Mouse (Mus musculus) kidney, embryonic 15.5 days (tissue): ENCODE data around the gene H3f3a. TPM values are rescaled to one million over a fixed set of nuclear protein-coding genes. Genes with fewer than 3 reads are reported as not detected.

ENCODE experiments used
- ATAC-seq: fragments of 200-750 bp; cut with Nextera tagmentation; replicated peaks from 2 replicates; pipeline ENCODE4 v1.8.0; 2017; ENCODE audit warnings: moderate TSS enrichment; ENCODE audit not compliant: low FRiP score
- H3K27ac ChIP-seq: fragments of 300-500 bp; sonication (generic); 2 replicates; pipeline ENCODE4 v1.5.1; 2015; ENCODE audit warnings: mild to moderate bottlenecking, inconsistent platforms
- H3K27me3 ChIP-seq: fragments of 300-500 bp; sonication (generic); 2 replicates; pipeline ENCODE4 v1.6.1; 2015; ENCODE audit warnings: inconsistent platforms
- H3K36me3 ChIP-seq: fragments of 300-500 bp; sonication (generic); 2 replicates; pipeline ENCODE4 v1.6.1; 2015; ENCODE audit warnings: inconsistent platforms
- H3K4me1 ChIP-seq: fragments of 300-500 bp; sonication (generic); 2 replicates; pipeline ENCODE4 v1.6.1; 2015; ENCODE audit warnings: inconsistent platforms
- H3K4me2 ChIP-seq: fragments of 300-500 bp; sonication (generic); 2 replicates; pipeline ENCODE4 v1.6.1; 2015; ENCODE audit warnings: moderate library complexity, mild to moderate bottlenecking, inconsistent platforms
- H3K4me3 ChIP-seq: fragments of 300-500 bp; sonication (generic); replicated peaks from 2 replicates; pipeline ENCODE4 v1.5.1; 2015; ENCODE audit warnings: mild to moderate bottlenecking, inconsistent platforms
- H3K9ac ChIP-seq: fragments of 300-500 bp; sonication (generic); 2 replicates; pipeline ENCODE4 v1.6.1; 2015; ENCODE audit warnings: mild to moderate bottlenecking, inconsistent platforms
- H3K9me3 ChIP-seq: fragments of 300-500 bp; sonication (generic); replicated peaks from 2 replicates; pipeline ENCODE4 v1.6.1; 2016; ENCODE audit warnings: inconsistent platforms
- WGBS: fragments of 180-500 bp; shearing (Covaris S2); methylation state at CpG from one replicate; pipeline ENCODE4 v1.1.7; 2015; ENCODE audit warnings: mixed read lengths; 5-methylcytosine and 5-hydroxymethylcytosine counted together
- polyA plus RNA-seq: library from polyadenylated mRNA; unstranded; fragments of >200 nt; fragmentation: Nextera tagmentation; extraction: Ambion mirVana; gene quantifications from 2 replicates; pipeline ENCODE4 v1.2.1, GENCODE M21; 2015

H3f3a gene
- polyA plus RNA-seq, 1 experiment from 2014 or later: 2,677 TPM

GRCm38 (mm10) chr1:180763828-180764227 lies 49.9 kb downstream of the H3f3a start:
- Histone ChIP-seq H3K4me2 (peak overlapping the region; percentile 84), H3K9me3 (no peaks in the 10 kb centered on the region), H3K27ac (no peak overlapping the region), H3K4me1 (peaks cover 30% of the 10 kb centered on the region), H3K9ac (peak overlapping the region; percentile 45; the same call in 1 of the 2 replicates), H3K36me3 (no peaks in the 10 kb centered on the region), H3K4me3 (peak overlapping the region; percentile 41), H3K27me3 (peaks cover 4% of the 10 kb centered on the region; the same call in 1 of the 2 replicates)
- ATAC-seq: peak; percentile 73; the same call in 1 of the 2 replicates
- WGBS: under 1% methylated on average over 11 of the region's 11 CpGs

DNA sequence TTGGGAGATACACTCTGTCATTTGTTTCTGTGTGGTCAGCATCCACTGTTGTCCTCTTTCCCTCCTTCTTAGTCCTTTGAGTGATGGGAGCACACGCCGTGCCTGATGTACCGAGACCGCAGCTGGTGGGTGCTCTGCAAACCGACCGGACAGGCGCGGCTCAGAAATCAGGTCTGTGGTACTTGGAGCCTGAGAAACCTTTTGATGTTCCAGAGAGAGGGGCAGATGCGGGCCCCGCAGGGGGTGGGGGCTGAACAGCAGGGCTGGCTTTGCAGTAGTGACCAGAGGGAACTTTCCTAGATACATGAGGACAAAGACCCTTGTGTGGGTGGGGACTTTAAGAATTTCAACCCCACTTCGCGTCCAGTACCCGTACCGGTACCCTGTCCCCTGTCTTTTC lies 50.4 kb downstream of the H3f3a start:
- peak overlapping the region; percentile 41 for H3K4me3 ChIP-seq
- peak overlapping the region; percentile 45; the same call in 1 of the 2 replicates for H3K9ac ChIP-seq
- ATAC-seq: 0 out of 2 replicates have a peak, but pooled peaks have one; percentile 3

DNA sequence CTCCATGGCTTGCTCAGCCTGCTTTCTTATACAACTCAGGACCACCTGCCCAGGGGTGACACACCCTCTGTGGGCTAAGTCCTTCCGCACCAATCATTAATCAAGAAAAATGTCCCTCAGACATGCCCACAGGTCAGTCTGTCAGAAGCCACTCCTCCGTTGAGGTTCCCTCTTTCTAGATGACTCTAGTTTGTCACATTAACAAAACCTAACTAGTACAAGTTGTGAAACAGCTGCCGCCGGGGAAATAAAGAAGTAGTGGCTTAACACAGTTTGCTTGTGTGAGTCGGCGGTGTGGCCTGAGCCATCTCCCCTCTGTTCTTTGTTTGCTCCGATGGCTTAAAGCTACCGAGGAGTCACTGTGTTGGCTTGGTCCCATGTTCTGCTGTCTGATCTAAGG lies 51.1 kb downstream of the H3f3a start:
- Histone ChIP-seq H3K9me3 (no peaks in the 10 kb centered on the region), H3K27ac (no peak overlapping the region), H3K4me3 (no peak overlapping the region), H3K36me3 (no peaks in the 10 kb centered on the region), H3K4me2 (peak overlapping the region; percentile 84; the same call in 1 of the 2 replicates), H3K9ac (no peak overlapping the region), H3K4me1 (peaks cover 18% of the 10 kb centered on the region), H3K27me3 (peaks cover 4% of the 10 kb centered on the region; the same call in 1 of the 2 replicates)
- 82% methylated on average over 8 of the region's 8 CpGs for WGBS
- ATAC-seq: no peak

More for the DNA sequence above, 50.4 kb downstream of the H3f3a start:
- no peaks in the 10 kb centered on the region for H3K36me3 ChIP-seq
- H3K27ac ChIP-seq: no peak overlapping the region
- H3K4me1 ChIP-seq: peaks cover 25% of the 10 kb centered on the region
- WGBS: 7% methylated on average over 14 of the region's 14 CpGs
- peak overlapping the region; percentile 84 for H3K4me2 ChIP-seq
- peaks cover 4% of the 10 kb centered on the region; the same call in 1 of the 2 replicates for H3K27me3 ChIP-seq
- no peaks in the 10 kb centered on the region for H3K9me3 ChIP-seq

- Histone ChIP-seq H3K4me3 (no peak overlapping the region), H3K9me3 (no peaks in the 10 kb centered on the region), H3K27ac (no peak overlapping the region), H3K4me2 (no peak overlapping the region), H3K36me3 (no peaks in the 10 kb centered on the region), H3K27me3 (peaks cover 4% of the 10 kb centered on the region; the same call in 1 of the 2 replicates), H3K4me1 (peaks cover 13% of the 10 kb centered on the region), H3K9ac (no peak overlapping the region)
- WGBS: 75% methylated on average over 11 of the region's 11 CpGs
- no peak for ATAC-seq
These were observed 51.6 kb downstream of the H3f3a start for GRCm38 (mm10) chr1:180762180-180762579.

DNA sequence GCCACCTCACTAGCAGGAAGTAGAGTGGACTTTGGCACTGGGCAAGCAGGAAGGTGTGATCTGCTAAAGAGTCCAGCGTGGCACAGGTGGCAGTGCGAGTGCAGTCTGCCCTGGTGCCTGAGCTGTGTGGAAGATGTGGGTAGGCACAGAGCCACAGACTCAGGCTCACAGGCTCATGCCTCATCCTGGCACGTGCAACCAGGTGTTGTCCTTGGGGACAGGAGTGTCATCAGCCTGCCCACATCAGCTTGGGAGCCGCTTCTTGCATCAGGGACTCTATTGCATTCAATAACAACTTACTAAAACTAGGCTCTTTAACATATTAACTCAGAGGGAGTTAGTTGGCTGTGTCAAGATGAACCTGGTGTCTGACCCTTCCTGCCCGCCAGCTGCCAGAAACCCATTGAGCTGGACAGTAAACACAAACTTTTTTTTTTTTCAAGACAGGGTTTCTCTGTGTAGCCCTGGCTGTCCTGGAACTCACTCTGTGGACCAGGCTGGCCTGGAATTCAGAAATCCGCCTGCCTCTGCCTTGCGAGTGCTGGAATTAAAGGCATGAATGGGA lies 55.7 kb downstream of the H3f3a start:
- Histone ChIP-seq H3K27me3 (peaks cover 4% of the 10 kb centered on the region; the same call in 1 of the 2 replicates), H3K4me3 (no peak overlapping the region), H3K9me3 (no peaks in the 10 kb centered on the region), H3K36me3 (peaks cover 20% of the 10 kb centered on the region), H3K4me2 (no peak overlapping the region), H3K27ac (peak overlapping the region; percentile 45; the same call in 1 of the 2 replicates), H3K4me1 (peaks cover 3% of the 10 kb centered on the region), H3K9ac (no peak overlapping the region)
- WGBS: 85% methylated on average over 7 of the region's 7 CpGs
- ATAC-seq: peak; percentile 31; the same call in 1 of the 2 replicates

GRCm38 (mm10) chr1:180757252-180757955 lies 56.3 kb downstream of the H3f3a start:
- peak; percentile 49; the same call in 1 of the 2 replicates for ATAC-seq
- Histone ChIP-seq H3K9ac (no peak overlapping the region), H3K9me3 (no peaks in the 10 kb centered on the region), H3K27me3 (no peaks in the 10 kb centered on the region; the same call in 1 of the 2 replicates), H3K4me3 (no peak overlapping the region), H3K4me1 (no peaks in the 10 kb centered on the region; the same call in 1 of the 2 replicates), H3K36me3 (peaks cover 26% of the 10 kb centered on the region), H3K27ac (peak overlapping the region; percentile 45), H3K4me2 (no peak overlapping the region)
- WGBS: 82% methylated on average over 3 of the region's 3 CpGs

DNA sequence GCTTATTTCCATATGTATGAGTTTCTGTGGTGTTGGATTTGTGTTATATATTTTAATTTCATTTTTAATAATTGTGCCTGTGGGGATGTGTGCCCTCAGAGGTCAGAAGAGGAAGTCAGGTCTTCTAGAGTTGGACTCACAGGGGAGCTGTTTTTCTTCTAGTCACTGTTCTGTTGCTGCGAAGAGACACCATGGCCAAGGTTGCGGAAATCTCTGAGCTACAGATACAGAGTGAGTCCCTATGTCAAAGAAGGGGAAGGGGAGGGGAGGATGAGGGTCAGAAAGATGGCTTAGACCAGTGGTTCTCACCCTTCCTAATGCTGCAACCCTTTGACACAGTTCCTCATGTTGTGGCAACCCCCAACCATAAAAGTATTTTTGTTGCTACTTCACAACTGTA lies 57.0 kb downstream of the H3f3a start:
- no peak for ATAC-seq
- no peak overlapping the region for H3K4me3 ChIP-seq
- 74% methylated on average over 2 of the region's 2 CpGs for WGBS
- peaks cover 33% of the 10 kb centered on the region for H3K36me3 ChIP-seq
- H3K27ac ChIP-seq: no peak overlapping the region
- H3K9me3 ChIP-seq: no peaks in the 10 kb centered on the region
- no peak overlapping the region for H3K9ac ChIP-seq
- H3K27me3 ChIP-seq: no peaks in the 10 kb centered on the region
- no peak overlapping the region for H3K4me2 ChIP-seq
- H3K4me1 ChIP-seq: no peaks in the 10 kb centered on the region

DNA sequence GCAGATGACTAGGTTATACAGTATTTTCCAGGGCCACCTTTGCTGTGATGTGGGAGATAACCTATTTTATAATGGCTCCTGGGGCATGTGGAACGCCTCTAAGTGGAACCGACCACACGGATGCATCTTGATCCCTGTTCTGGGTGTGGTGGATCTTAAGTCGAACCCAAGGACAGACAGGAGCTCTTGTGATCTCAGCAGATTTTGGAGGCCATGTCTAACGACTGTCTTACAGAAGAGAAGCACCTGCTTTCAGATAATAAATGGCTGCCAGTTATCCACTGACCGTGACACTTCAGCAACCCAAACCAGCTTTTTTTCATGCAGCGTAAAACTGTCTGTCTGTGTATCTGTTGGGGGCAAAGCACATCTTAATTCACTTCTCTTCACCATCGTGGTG lies 59.4 kb downstream of the H3f3a start:
- H3K4me2 ChIP-seq: no peak overlapping the region
- ATAC-seq: no peak
- no peaks in the 10 kb centered on the region for H3K9me3 ChIP-seq
- no peaks in the 10 kb centered on the region for H3K27me3 ChIP-seq
- H3K9ac ChIP-seq: no peak overlapping the region
- WGBS: 61% methylated on average over 8 of the region's 8 CpGs
- no peaks in the 10 kb centered on the region for H3K4me1 ChIP-seq
- no peak overlapping the region for H3K4me3 ChIP-seq
- H3K36me3 ChIP-seq: peaks cover 43% of the 10 kb centered on the region
- H3K27ac ChIP-seq: no peak overlapping the region

DNA sequence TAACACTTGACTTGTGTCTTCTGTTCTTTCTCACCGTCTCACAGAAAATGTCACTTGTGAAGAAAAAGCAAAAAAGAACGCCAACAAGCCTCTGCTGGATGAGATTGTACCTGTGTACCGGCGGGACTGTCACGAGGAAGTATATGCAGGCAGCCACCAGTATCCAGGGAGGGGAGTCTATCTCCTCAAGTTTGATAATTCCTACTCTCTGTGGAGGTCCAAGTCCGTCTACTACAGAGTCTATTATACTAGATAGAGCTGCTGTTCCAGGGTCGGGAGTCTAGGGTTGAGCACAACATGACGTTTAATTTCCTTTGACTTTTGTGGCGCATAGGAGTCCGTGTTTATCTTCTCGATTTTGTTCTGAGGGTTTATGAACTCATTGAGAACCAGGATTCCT lies 61.6 kb downstream of the H3f3a start:
- Histone ChIP-seq H3K27me3 (no peaks in the 10 kb centered on the region), H3K27ac (no peak overlapping the region), H3K36me3 (peaks cover 63% of the 10 kb centered on the region), H3K4me3 (no peak overlapping the region), H3K4me2 (no peak overlapping the region), H3K9ac (no peak overlapping the region), H3K4me1 (no peaks in the 10 kb centered on the region), H3K9me3 (no peaks in the 10 kb centered on the region)
- 90% methylated on average over 11 of the region's 11 CpGs for WGBS
- no peak for ATAC-seq

Other genes starting within 250 kb of the H3f3a start
- gene Parp1, start 245.0 kb downstream of the H3f3a start, polyA plus RNA-seq: 140 and 159 TPM in 2 replicates
- 21.0 and 22.9 TPM in 2 replicates for gene Lin9, start 172.8 kb downstream of the H3f3a start, polyA plus RNA-seq
- gene Mixl1, start 116.9 kb downstream of the H3f3a start, polyA plus RNA-seq: 0.39 and 0.59 TPM in 2 replicates
- gene Acbd3, start 87.9 kb downstream of the H3f3a start, polyA plus RNA-seq: 22.1 and 24.2 TPM in 2 replicates
- gene Sde2, start 37.2 kb upstream of the H3f3a start, polyA plus RNA-seq: 37.0 and 38.7 TPM in 2 replicates
- gene Lefty2, start 79.2 kb upstream of the H3f3a start, polyA plus RNA-seq: 0.12 TPM in 1 of 2 replicates, not detected in the other
- gene Pycr2, start 90.3 kb upstream of the H3f3a start, polyA plus RNA-seq: 96.2 and 103 TPM in 2 replicates
- 1.3 TPM in 2 replicates for gene Lefty1, start 121.1 kb upstream of the H3f3a start, polyA plus RNA-seq
- gene Tmem63a, start 128.4 kb upstream of the H3f3a start, polyA plus RNA-seq: 10.2 and 12.5 TPM in 2 replicates
- gene Ephx1, start 207.0 kb upstream of the H3f3a start, polyA plus RNA-seq: 5.7 and 5.8 TPM in 2 replicates
- gene 9130409I23Rik, start 237.3 kb upstream of the H3f3a start, polyA plus RNA-seq: not detected in 2 replicates